Mouse (Mus musculus) brain, embryonic 14.5 days (tissue): ENCODE results near the gene Sh3rf1.

Experiments used
- CTCF ChIP-seq: fragments of 200-500 bp; IDR thresholded peaks from 2 replicates; pipeline ENCODE4 v1.5.1; 2012; ENCODE audit warnings: inconsistent platforms, mild to moderate bottlenecking, moderate library complexity, borderline replicate concordance; ENCODE audit not compliant: insufficient read depth, insufficient read length; ENCODE audit errors: extremely low read depth
- POLR2A ChIP-seq: fragments of 200-500 bp; IDR thresholded peaks from 2 replicates; pipeline ENCODE4 v1.6.1; 2012; ENCODE audit warnings: mild to moderate bottlenecking, inconsistent platforms, borderline replicate concordance; ENCODE audit not compliant: poor library complexity, insufficient read depth, insufficient read length, severe bottlenecking; ENCODE audit errors: extremely low read depth

GRCm38 (mm10) chr8:61437305-61437605, 213.6 kb downstream of the Sh3rf1 start:
- TF ChIP-seq POLR2A (no peak), CTCF (no peak)
